Mouse (Mus musculus): Measurements from ENCODE around the gene Ncl. TPM values are rescaled to one million over a fixed set of nuclear protein-coding genes. Genes with fewer than 3 reads are reported as not detected.

Gene Ncl
- total RNA-seq (2023) = 100 to 1,000 TPM; 153 to 159 TPM

GRCm38 (mm10) chr1:86358906-86359797, at the start of gene Ncl:
Gene Ncl, minus strand, starts transcription at chr1:86359400.

DNA sequence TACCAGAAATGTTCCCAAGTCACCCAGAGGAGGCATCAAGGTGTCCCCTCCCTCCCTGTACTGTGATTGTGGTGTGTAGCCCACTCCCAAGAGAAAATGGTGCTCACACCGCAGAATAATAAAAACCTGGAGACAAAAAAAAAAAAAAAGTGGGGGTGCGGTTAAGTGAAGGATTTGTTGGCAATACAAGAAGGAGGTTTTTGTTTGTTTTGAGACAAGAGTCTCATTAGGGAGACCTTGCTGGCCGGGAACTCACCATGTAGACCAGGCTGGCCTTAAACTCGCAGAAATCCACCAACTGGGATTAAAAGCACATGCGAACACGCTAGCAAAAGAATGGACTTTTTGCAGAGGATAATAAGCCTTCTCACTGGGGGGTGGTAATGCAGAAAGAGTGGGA, 56.7 kb downstream of the Ncl start, which contains the start of gene B3gnt7:
Gene B3gnt7 (plus strand): TSS at position 301 of the 400 bp plus-strand sequence.

Other genes with a start within 250 kb of the Ncl start
- gene Htr2b, start 247.4 kb downstream of the Ncl start, total RNA-seq (2023) = not detected
- not detected for gene Gm21972, start 225.8 kb downstream of the Ncl start, total RNA-seq (2023)
- 1 to 10 TPM; 1.9 to 4.1 TPM for gene Armc9, start 204.6 kb downstream of the Ncl start, total RNA-seq (2023)
- under 1 TPM; 0.22 to 0.24 TPM for gene B3gnt7, start 56.6 kb downstream of the Ncl start, total RNA-seq (2023)
- gene Nmur1, start 66.8 kb upstream of the Ncl start, total RNA-seq (2023) = not detected
- not detected for gene Tex44, start 66.9 kb upstream of the Ncl start, total RNA-seq (2023)
- 1,000 to 10,000 TPM; 1,058 to 1,193 TPM for gene Ptma, start 167.3 kb upstream of the Ncl start, total RNA-seq (2023)
- 10 to 100 TPM; 22.1 to 25.7 TPM for gene Pde6d, start 223.2 kb upstream of the Ncl start, total RNA-seq (2023)
- 1 to 10 TPM; 7.4 to 9.2 TPM for gene Cops7b, start 223.5 kb upstream of the Ncl start, total RNA-seq (2023)

Measured in neutrophil, adult 59 days (primary cell).